Mouse (Mus musculus): ENCODE measurements around the gene Ostc.

- no peak for TF ChIP-seq CTCF (IDR thresholded peaks at IDR 0.05; ENCODE audit: borderline replicate concordance, insufficient read depth, low read length)
- TF ChIP-seq POLR2A (IDR thresholded peaks at IDR 0.05; ENCODE audit: low read depth, low read length), result no peak
Measured at GRCm38 (mm10) chr3:130716555-130716954, 7.3 kb upstream of the Ostc start.
